Mouse (Mus musculus) cortical plate, adult 2 months (tissue): Measurements from ENCODE around the gene Ncam1.

Experiments used
- CTCF ChIP-seq: fragments of 200-500 bp; IDR thresholded peaks from 2 replicates; pipeline ENCODE4 v1.5.1; 2011; ENCODE audit warnings: mild to moderate bottlenecking, control low read depth, low read length; ENCODE audit not compliant: insufficient read depth; ENCODE audit errors: extremely low read depth
- POLR2A ChIP-seq: fragments of 200-500 bp; IDR thresholded peaks from 2 replicates; pipeline ENCODE4 v1.6.1; 2011; ENCODE audit warnings: mild to moderate bottlenecking, low read length, control low read depth; ENCODE audit not compliant: insufficient read depth; ENCODE audit errors: extremely low read depth

- no peak for TF ChIP-seq CTCF
- no peak for TF ChIP-seq POLR2A
These were observed 180.5 kb downstream of the Ncam1 start for GRCm38 (mm10) chr9:49618266-49618665.
